Mouse (Mus musculus) hindbrain, embryonic 12.5 days (tissue): Measurements from ENCODE around the gene Gm37240. TPM values are rescaled to one million over a fixed set of nuclear protein-coding genes. Genes with fewer than 3 reads are reported as not detected.

Experiments
- ATAC-seq: fragments of 200-750 bp; cut with Nextera tagmentation; 2 replicates; pipeline ENCODE4 v1.8.0; 2017; ENCODE audit warnings: moderate TSS enrichment; ENCODE audit not compliant: low FRiP score
- H3K27ac ChIP-seq: fragments of 300-500 bp; sonication (generic); 2 replicates; pipeline ENCODE4 v1.5.1; 2016; ENCODE audit warnings: mild to moderate bottlenecking
- H3K27me3 ChIP-seq: fragments of 300-500 bp; sonication (generic); 2 replicates; pipeline ENCODE4 v1.6.1; 2016; ENCODE audit warnings: mild to moderate bottlenecking
- H3K36me3 ChIP-seq: fragments of 300-500 bp; sonication (generic); 2 replicates; pipeline ENCODE4 v1.6.1; 2016; ENCODE audit warnings: mild to moderate bottlenecking
- H3K4me1 ChIP-seq: fragments of 300-500 bp; sonication (generic); 2 replicates; pipeline ENCODE4 v1.6.1; 2016
- H3K4me2 ChIP-seq: fragments of 300-500 bp; sonication (generic); replicated peaks from 2 replicates; pipeline ENCODE4 v1.6.1; 2016; ENCODE audit warnings: mild to moderate bottlenecking
- H3K4me3 ChIP-seq: fragments of 300-500 bp; sonication (generic); 2 replicates; pipeline ENCODE4 v1.5.1; 2016; ENCODE audit warnings: mild to moderate bottlenecking
- H3K9ac ChIP-seq: fragments of 300-500 bp; sonication (generic); 2 replicates; pipeline ENCODE4 v1.6.1; 2016; ENCODE audit warnings: mild to moderate bottlenecking, moderate library complexity
- H3K9me3 ChIP-seq: fragments of 300-500 bp; sonication (generic); replicated peaks from 2 replicates; pipeline ENCODE4 v1.6.1; 2016; ENCODE audit warnings: mild to moderate bottlenecking
- WGBS: fragments of 180-500 bp; shearing (Covaris S2); methylation state at CpG from one replicate; pipeline ENCODE4 v1.1.7; 2016; 5-methylcytosine and 5-hydroxymethylcytosine counted together
- polyA plus RNA-seq: library from polyadenylated mRNA; unstranded; fragments of >200 nt; fragmentation: Nextera tagmentation; extraction: Ambion mirVana; gene quantifications from 2 replicates; pipeline ENCODE4 v1.2.1, GENCODE M21; 2016

The Gm37240 gene
- polyA plus RNA-seq, 1 experiment from 2014 or later, result 3.3 TPM

DNA sequence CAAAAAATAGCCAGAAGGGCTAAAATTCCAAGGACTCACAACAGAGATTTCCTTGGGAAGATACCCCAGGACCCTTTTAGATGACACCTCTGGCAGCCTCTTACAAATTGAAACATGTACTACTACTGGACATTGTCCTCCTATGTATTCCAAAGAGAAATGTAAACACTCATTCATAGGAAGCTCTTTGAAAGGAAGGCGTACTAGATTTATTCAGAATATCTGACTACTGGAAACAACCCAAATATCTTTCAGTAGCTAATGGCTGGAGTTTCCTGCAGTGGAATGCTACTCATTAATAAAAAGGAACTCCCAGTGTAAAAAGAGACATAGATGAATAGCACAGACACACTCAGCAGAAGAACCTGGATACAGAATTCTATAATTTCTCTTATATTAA is 1035.5 kb downstream of the Gm37240 start:
- no peak overlapping the region for H3K9ac ChIP-seq
- no peak overlapping the region for H3K4me3 ChIP-seq
- H3K27ac ChIP-seq, result no peak overlapping the region
- no peaks in the 10 kb centered on the region; the same call in 1 of the 2 replicates for H3K4me1 ChIP-seq
- no peak for ATAC-seq
- WGBS, result 83% methylated on average over 1 of the region's 1 CpGs
- H3K36me3 ChIP-seq, result no peaks in the 10 kb centered on the region
- no peaks in the 10 kb centered on the region for H3K9me3 ChIP-seq
- H3K27me3 ChIP-seq, result no peaks in the 10 kb centered on the region
- H3K4me2 ChIP-seq, result no peak overlapping the region

DNA sequence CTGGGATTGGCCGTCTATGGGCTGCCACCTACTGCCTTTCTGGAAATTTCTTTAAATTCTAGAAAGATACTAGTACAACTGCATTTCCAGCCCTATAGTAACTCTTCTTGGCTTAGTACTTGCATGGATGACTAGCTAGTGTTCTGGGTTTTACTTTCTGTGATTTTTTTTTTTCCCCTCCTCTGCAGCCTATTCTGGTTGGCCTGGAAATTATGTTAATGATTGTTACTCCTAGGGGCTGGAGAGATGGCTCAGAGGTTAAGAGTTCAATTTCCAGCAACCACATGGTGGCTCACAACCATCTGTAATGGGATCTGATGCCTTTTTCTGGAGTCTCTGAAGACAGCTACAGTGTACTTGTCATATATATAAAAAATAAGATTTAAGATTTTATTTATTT is 1036.9 kb downstream of the Gm37240 start:
- WGBS, result 80% methylated on average over 1 of the region's 1 CpGs

DNA sequence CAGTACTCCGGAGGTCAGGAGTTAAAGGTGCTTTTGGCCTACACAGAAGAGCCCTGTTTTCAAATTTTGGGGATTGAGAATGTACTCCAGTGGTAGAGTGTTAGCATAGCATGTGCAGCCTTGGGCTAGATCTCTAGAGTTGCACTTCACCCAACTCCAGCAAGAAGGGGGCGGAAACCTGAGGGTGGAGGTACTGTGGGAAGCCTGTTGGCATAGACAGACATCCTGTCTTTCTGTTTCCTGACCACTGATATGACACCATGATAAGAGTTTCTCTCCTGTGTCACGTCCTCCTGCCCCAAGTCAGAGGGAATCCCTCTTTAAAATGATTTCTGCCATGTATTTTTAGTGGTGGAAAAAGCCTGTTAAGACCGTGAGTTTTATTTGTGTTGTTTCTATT is 1038.5 kb downstream of the Gm37240 start:
- no peaks in the 10 kb centered on the region; the same call in 1 of the 2 replicates for H3K4me1 ChIP-seq
- H3K27me3 ChIP-seq, result no peaks in the 10 kb centered on the region
- H3K9me3 ChIP-seq, result no peaks in the 10 kb centered on the region
- no peak overlapping the region for H3K4me2 ChIP-seq
- no peaks in the 10 kb centered on the region for H3K36me3 ChIP-seq
- WGBS, result 84% methylated on average over 4 of the region's 4 CpGs
- H3K27ac ChIP-seq, result no peak overlapping the region
- no peak overlapping the region for H3K9ac ChIP-seq
- no peak overlapping the region for H3K4me3 ChIP-seq
- no peak for ATAC-seq

More for the DNA sequence above, 1036.9 kb downstream of the Gm37240 start:
- no peak for ATAC-seq
- Histone ChIP-seq H3K4me3 (no peak overlapping the region), H3K9ac (no peak overlapping the region), H3K36me3 (no peaks in the 10 kb centered on the region), H3K27ac (no peak overlapping the region), H3K27me3 (no peaks in the 10 kb centered on the region), H3K9me3 (no peaks in the 10 kb centered on the region), H3K4me1 (no peaks in the 10 kb centered on the region; the same call in 1 of the 2 replicates), H3K4me2 (no peak overlapping the region)

DNA sequence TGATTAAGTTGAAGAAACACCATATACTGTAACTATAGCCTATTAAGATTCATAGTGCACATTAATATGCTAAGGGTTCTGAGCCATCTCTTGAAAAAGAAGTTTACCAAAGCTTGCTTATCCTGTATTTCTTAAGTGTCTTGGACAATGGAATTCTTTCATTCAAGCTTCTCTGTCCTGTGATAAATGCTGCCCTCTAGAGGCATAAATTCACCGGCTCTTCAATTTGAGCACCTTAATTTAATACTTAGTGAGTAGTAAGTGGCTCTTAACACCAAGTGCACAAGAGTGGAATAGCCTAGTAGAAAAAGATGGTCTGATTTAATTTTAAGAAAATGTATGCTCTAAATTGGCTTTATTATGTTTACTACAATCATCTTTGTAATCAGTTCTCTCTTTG is 1043.7 kb downstream of the Gm37240 start:
- no peaks in the 10 kb centered on the region for H3K27me3 ChIP-seq
- no peak for ATAC-seq
- WGBS, result 57% methylated on average over 1 of the region's 1 CpGs
- H3K9ac ChIP-seq, result no peak overlapping the region
- H3K27ac ChIP-seq, result no peak overlapping the region
- H3K9me3 ChIP-seq, result no peaks in the 10 kb centered on the region
- no peak overlapping the region for H3K4me3 ChIP-seq
- H3K4me2 ChIP-seq, result no peak overlapping the region
- no peaks in the 10 kb centered on the region for H3K36me3 ChIP-seq
- H3K4me1 ChIP-seq, result no peaks in the 10 kb centered on the region

DNA sequence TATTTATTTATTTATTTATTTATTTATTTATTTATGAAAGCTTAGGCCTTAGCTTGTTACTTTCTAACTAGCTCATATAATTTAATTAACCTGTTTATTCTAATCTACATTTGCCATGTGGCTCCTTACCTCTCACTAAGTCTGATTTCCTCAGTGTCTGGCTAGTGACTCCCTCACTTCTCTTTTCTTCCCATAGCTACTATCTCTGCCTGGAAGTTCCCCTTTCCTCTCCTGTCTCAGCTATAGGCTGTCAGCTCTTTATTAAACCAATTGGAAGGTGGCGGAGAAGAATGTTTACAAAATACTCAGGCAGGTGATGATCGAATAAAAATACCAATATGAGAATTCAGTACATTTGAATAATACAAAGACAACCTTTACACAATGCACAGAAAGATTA is 1044.5 kb downstream of the Gm37240 start:
- Histone ChIP-seq H3K4me1 (no peaks in the 10 kb centered on the region), H3K27me3 (no peaks in the 10 kb centered on the region), H3K4me2 (no peak overlapping the region), H3K4me3 (no peak overlapping the region), H3K9ac (no peak overlapping the region), H3K36me3 (no peaks in the 10 kb centered on the region), H3K9me3 (no peaks in the 10 kb centered on the region), H3K27ac (no peak overlapping the region)
- WGBS, result 92% methylated on average over 2 of the region's 2 CpGs
- ATAC-seq, result no peak

DNA sequence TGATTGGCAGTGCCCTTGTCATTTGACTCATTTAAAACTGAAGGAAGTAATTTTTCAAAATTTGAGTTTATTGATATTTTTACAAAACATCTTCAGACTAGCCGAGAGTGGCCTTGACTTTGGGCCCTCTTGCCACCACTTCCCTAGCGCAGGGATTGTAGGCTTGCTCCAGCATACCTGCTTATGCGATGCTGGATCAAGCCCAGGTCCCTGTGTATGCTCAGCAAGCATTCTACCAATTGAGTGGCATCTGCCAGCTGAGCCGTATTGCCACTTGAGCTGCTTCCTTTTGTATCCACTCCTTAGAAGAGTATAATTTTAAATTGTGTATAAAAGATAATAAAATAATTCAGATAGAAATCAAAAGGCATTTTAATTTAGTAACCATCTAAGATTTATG is 1046.0 kb downstream of the Gm37240 start:
- H3K4me1 ChIP-seq, result no peaks in the 10 kb centered on the region
- H3K9me3 ChIP-seq, result no peaks in the 10 kb centered on the region
- H3K27ac ChIP-seq, result no peak overlapping the region
- H3K4me2 ChIP-seq, result no peak overlapping the region
- no peaks in the 10 kb centered on the region for H3K36me3 ChIP-seq
- no peak overlapping the region for H3K4me3 ChIP-seq
- WGBS, result 93% methylated on average over 4 of the region's 4 CpGs
- no peak overlapping the region for H3K9ac ChIP-seq
- no peaks in the 10 kb centered on the region for H3K27me3 ChIP-seq
- ATAC-seq, result no peak

DNA sequence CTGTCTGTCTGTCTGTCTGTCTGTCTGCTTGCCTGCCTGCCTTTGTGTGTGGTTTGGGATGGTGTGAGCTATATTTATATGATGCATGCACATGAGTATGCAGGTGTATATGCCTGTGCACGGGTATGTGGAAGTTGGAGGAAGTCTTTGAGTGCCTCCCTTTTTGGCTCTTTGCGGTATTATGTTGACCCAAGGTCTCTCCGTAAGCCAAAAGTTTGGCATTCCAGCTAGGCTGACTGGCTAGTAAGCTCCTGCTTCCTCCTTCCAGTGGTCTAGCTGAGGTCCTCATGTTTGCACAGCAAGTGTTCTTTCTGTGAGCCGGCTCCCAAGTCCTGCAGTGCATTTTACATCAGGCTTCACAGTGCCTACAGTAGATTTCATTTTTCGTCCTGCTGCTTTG is 1047.8 kb downstream of the Gm37240 start:
- Histone ChIP-seq H3K4me3 (no peak overlapping the region), H3K36me3 (no peaks in the 10 kb centered on the region), H3K9ac (no peak overlapping the region), H3K27me3 (no peaks in the 10 kb centered on the region), H3K27ac (no peak overlapping the region), H3K4me1 (no peaks in the 10 kb centered on the region), H3K9me3 (no peaks in the 10 kb centered on the region), H3K4me2 (no peak overlapping the region)
- 79% methylated on average over 5 of the region's 5 CpGs for WGBS
- no peak for ATAC-seq

DNA sequence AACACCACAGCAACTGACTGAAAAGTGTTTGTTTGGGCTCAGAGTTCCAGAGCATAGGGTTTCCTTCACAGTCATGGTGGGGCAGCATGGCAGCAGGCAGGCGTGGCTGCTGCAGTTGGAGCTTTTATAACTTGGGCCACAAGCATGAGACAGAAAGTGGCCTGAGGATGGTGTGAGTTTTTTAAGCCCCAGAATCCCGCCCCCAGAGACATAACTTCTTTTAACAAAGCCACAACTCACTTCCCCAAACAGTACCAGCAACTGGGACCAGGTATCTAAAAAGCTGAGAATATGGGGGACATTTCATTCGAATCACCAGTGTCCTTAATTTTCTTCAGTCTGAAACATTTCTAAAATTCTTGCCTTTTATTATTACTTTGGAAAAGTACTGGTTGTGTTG is 1049.3 kb downstream of the Gm37240 start:
- Histone ChIP-seq H3K9ac (no peak overlapping the region), H3K4me3 (no peak overlapping the region), H3K27ac (no peak overlapping the region), H3K4me1 (no peaks in the 10 kb centered on the region), H3K4me2 (no peak overlapping the region), H3K27me3 (no peaks in the 10 kb centered on the region), H3K36me3 (no peaks in the 10 kb centered on the region), H3K9me3 (no peaks in the 10 kb centered on the region)
- 96% methylated on average over 3 of the region's 3 CpGs for WGBS
- ATAC-seq, result no peak

DNA sequence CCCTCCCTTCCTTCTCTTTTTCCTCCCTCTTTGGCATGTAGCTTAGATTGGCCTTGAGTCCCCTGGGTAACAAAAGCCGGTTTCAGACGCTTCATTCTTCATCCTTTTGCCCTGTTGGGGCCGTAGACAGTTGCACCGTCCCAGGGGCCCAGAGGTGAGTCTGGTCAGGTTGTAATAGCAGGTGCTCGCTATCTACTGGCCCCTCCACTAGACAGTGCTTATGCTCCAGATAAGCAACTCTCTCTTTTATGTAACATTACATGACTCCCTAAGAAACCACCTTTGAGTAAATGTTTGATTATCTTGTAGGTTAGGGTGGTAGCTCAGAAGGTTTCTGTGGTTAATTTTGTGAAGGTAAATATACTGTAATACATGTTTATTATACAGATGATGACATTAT is 1051.3 kb downstream of the Gm37240 start:
- Histone ChIP-seq H3K27ac (no peak overlapping the region), H3K36me3 (no peaks in the 10 kb centered on the region), H3K4me2 (no peak overlapping the region), H3K9ac (no peak overlapping the region), H3K4me1 (no peaks in the 10 kb centered on the region), H3K9me3 (no peaks in the 10 kb centered on the region), H3K4me3 (no peak overlapping the region), H3K27me3 (no peaks in the 10 kb centered on the region)
- 73% methylated on average over 5 of the region's 5 CpGs for WGBS
- no peak for ATAC-seq

DNA sequence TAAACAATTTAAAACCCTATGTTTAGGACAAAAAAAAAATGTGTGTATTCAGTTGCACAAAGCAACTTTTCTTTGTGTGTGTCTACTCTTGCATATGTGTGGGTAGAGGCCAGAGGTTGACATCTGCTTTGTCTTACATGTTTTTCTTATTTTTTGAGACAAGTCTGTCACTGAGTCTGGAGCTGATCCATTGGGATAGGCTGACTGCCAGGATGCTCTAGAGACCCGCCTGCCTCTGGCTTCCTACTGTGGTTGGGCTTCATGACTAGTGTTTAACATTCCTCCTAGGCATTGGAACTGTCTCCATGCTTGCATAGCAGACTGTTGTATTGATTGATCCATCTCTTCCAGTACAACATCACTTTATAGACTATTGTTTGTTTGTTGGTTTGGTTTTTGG is 1058.0 kb downstream of the Gm37240 start:
- Histone ChIP-seq H3K4me3 (no peak overlapping the region), H3K9ac (no peak overlapping the region), H3K36me3 (no peaks in the 10 kb centered on the region), H3K9me3 (no peaks in the 10 kb centered on the region), H3K4me2 (no peak overlapping the region), H3K27ac (no peak overlapping the region), H3K27me3 (no peaks in the 10 kb centered on the region), H3K4me1 (0 out of 2 replicates have a peak, but pooled peaks cover 2% of the 10 kb centered on the region)
- 74% methylated on average over 1 of the region's 1 CpGs for WGBS
- no peak for ATAC-seq

DNA sequence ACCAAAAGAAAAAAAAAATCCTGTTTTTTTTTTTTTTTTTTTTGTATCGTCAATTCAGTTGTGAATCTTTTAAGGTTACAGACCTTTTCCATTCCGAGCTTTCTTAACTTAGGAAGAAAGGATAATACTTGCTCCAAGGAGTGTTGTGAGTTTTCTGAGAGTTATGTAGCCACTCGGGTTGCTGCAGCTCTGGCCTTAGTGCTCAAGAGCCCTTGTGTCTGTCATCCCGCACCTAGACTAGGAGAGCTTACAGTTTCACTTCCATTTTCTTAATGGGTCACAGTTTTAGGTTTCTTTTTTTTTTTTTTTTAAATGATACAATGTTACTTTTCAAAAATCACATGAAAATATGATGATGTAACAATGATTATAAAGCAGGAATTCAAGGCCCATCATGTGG is 1059.7 kb downstream of the Gm37240 start:
- Histone ChIP-seq H3K4me3 (no peak overlapping the region), H3K9me3 (no peaks in the 10 kb centered on the region), H3K27ac (no peak overlapping the region), H3K27me3 (no peaks in the 10 kb centered on the region), H3K36me3 (no peaks in the 10 kb centered on the region), H3K4me1 (0 out of 2 replicates have a peak, but pooled peaks cover 2% of the 10 kb centered on the region), H3K9ac (no peak overlapping the region), H3K4me2 (no peak overlapping the region)
- ATAC-seq, result no peak
- 96% methylated on average over 4 of the region's 4 CpGs for WGBS

DNA sequence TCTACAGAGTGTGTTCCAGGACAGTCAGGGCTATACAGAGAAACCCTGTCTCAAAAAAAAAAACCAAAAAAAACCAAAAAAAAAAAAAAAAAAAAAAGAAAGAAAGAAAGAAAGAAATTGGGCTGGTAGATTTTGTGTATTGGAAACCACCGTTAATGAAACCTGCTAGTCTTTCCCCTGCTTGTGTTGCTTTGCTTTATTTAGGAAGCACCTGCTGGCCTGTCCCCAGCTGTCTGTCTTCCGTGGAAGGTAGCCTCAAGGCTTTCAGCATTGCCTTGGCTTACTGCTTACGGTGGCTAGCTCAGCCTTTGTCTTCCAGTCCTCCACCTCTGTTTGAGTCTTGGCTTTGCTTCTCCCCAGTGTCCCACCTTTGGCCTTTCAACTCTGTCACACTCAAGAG is 1060.4 kb downstream of the Gm37240 start:
- Histone ChIP-seq H3K4me3 (no peak overlapping the region), H3K36me3 (no peaks in the 10 kb centered on the region), H3K4me2 (no peak overlapping the region), H3K27ac (no peak overlapping the region), H3K27me3 (no peaks in the 10 kb centered on the region), H3K9ac (no peak overlapping the region), H3K9me3 (no peaks in the 10 kb centered on the region), H3K4me1 (0 out of 2 replicates have a peak, but pooled peaks cover 2% of the 10 kb centered on the region)
- WGBS, result 76% methylated on average over 3 of the region's 3 CpGs
- ATAC-seq, result no peak

DNA sequence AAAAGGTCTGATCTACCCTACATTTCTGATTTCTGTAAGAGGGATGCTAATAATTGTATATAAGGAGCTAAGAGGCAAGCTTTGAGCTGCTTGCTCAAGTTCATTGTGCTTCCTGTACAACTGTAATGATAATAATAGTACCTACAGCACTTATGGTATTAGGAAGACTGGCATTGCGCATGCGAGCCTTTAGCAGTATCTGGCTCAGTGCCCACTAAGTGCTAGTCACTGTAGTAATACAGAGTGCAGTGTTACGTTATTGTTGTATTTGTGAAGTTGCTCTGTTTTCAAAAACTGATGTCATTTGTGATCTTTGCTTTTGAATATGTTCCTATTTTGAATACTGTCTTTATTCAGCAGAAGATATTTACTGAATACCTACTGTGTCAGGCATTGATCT is 1060.9 kb downstream of the Gm37240 start:
- H3K4me3 ChIP-seq, result no peak overlapping the region
- no peak for ATAC-seq
- H3K9ac ChIP-seq, result no peak overlapping the region
- H3K27me3 ChIP-seq, result no peaks in the 10 kb centered on the region
- no peaks in the 10 kb centered on the region for H3K36me3 ChIP-seq
- H3K27ac ChIP-seq, result no peak overlapping the region
- H3K4me2 ChIP-seq, result no peak overlapping the region
- 0 out of 2 replicates have a peak, but pooled peaks cover 2% of the 10 kb centered on the region for H3K4me1 ChIP-seq
- 86% methylated on average over 3 of the region's 3 CpGs for WGBS
- H3K9me3 ChIP-seq, result no peaks in the 10 kb centered on the region
